Mouse (Mus musculus) brain, embryonic 14.5 days (tissue): ENCODE measurements around the gene Numa1. TPM values are rescaled to one million over a fixed set of nuclear protein-coding genes. Genes with fewer than 3 reads are reported as not detected.
A peak's percentile ranks its signal among the peaks of the same experiment; 100 is the strongest.

ENCODE experiments used
- DNase-seq: peaks from one replicate; pipeline ENCODE4 v3.0.0-alpha.2; 2011; ENCODE audit warnings: low read depth
- CTCF ChIP-seq: fragments of 200-500 bp; IDR thresholded peaks from 2 replicates; pipeline ENCODE4 v1.5.1; 2012; ENCODE audit warnings: inconsistent platforms, mild to moderate bottlenecking, moderate library complexity, borderline replicate concordance; ENCODE audit not compliant: insufficient read depth, insufficient read length; ENCODE audit errors: extremely low read depth
- POLR2A ChIP-seq: fragments of 200-500 bp; IDR thresholded peaks from 2 replicates; pipeline ENCODE4 v1.6.1; 2012; ENCODE audit warnings: mild to moderate bottlenecking, inconsistent platforms, borderline replicate concordance; ENCODE audit not compliant: poor library complexity, insufficient read depth, insufficient read length, severe bottlenecking; ENCODE audit errors: extremely low read depth
- polyA plus RNA-seq: library from polyadenylated mRNA; depleted of rRNA; stranded (reverse); fragments of >200 nt; gene quantifications from 2 replicates; pipeline ENCODE4 v1.2.3, GENCODE M21; 2012

Numa1 gene
- polyA plus RNA-seq, 1 experiment, result 104 TPM

DNA sequence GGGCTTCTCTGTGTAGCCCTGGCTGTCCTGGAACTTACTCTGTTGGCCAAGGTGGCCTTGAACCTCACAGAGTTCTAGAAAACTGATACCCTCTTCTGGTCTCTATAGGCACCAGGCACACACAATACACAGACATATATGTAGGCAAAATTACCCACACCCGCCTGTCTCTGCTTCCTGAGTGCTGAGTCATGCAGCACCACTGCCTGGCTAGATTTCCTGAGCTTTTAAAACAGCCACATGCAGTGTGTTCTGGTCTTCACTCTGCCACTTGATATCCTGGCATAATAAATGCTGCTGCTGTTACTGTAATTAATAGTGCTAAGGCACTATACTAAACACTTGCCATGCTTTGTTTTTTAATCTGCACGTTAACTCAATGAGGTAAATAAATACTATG is 31.7 kb downstream of the Numa1 start:
- no peak for DNase-seq
- no peak for TF ChIP-seq CTCF
- no peak for TF ChIP-seq POLR2A

- no peak for TF ChIP-seq POLR2A
- no peak for TF ChIP-seq CTCF
- DNase-seq, result peak; percentile 57
Measured at GRCm38 (mm10) chr7:101967256-101967655, 33.3 kb downstream of the Numa1 start.

GRCm38 (mm10) chr7:101968751-101969150 is 34.8 kb downstream of the Numa1 start:
- TF ChIP-seq CTCF (no peak), POLR2A (no peak)
- peak; percentile 15 for DNase-seq

DNA sequence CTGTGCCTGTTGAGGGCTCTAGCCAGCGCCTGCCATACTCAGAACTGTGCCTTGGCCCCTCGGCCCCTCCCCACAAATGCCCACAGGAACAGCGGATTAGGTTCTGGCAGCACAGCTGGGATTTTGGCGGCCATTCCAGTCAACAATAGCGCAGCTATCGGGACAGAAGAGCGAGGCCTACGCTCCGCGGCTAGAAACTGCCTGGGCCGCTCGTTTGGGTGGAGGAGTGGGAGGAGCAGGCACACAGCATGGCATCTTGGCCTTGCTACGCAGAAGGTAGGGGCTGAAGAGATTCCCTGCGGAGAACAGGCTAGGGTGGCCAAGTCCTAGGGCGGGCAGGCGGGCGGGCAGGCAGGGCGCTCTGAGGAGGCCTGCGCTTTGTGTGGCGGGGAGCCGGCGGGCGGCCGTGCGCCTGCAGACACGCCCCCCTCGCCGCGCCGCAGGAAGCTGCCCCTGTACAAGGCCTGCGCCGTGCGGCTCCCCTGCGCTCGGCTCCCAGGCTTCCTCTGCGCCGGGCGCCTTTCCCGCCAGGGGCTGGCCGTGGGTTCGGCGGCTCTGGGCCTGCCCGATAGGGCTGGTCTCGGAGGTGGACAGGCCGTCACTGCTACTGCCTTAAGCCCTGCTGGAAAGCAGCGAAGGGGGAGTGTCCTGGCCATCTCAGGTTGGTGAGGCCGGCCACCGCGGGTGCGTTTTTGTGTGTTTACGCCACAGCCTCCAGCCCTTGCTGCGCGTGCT is 36.0 kb downstream of the Numa1 start:
- DNase-seq, result peak; percentile 96
- no peak for TF ChIP-seq CTCF
- peak; percentile 78 for TF ChIP-seq POLR2A

DNA sequence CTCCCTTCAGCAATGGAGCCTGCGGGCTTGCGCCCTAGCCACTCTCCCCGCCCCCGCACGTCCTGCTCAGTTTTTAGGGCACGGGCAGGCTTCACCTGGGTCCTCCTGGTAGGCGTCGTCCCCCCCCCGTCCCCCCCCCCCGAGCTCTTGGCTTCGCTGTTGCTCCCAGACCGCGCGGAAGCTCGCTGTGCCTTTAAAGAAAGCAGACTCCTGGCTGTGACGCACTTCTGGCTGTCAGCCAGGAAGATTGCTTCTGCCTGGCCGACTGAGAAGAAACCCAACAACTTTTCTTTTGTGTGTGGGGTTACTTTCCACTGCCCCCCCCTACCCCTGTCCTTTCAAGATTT is 36.5 kb downstream of the Numa1 start:
- TF ChIP-seq CTCF, result no peak
- TF ChIP-seq POLR2A, result no peak
- peak; percentile 98 for DNase-seq

- no peak for TF ChIP-seq POLR2A
- 0 out of 2 replicates have a peak, but pooled peaks have one; percentile 0 for TF ChIP-seq CTCF
- DNase-seq, result peak; percentile 96
Measured at GRCm38 (mm10) chr7:101970821-101971461, 37.0 kb downstream of the Numa1 start.

- TF ChIP-seq CTCF (no peak), POLR2A (no peak)
- peak; percentile 5 for DNase-seq
Measured at GRCm38 (mm10) chr7:101971721-101972120, 37.8 kb downstream of the Numa1 start.

DNA sequence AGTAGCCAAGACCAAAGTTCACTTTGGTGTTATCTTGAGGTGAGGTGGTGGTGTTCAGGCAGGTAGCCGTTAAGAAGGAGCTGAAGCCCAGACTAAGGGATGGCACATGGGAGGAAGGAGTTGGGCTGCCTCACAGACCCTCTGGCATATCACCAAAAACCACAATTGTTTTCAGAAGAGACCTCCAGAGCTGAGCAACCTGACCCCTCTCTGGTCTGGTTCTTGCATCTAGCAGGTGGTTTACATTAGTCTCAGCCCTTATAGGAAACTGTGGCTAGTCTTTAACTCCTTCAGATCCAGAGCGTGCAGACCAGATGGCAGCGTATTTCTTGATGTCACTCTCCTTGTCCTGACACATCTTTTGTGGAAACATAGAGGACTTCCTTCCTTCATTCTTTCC is 39.8 kb downstream of the Numa1 start:
- no peak for TF ChIP-seq POLR2A
- no peak for TF ChIP-seq CTCF

DNA sequence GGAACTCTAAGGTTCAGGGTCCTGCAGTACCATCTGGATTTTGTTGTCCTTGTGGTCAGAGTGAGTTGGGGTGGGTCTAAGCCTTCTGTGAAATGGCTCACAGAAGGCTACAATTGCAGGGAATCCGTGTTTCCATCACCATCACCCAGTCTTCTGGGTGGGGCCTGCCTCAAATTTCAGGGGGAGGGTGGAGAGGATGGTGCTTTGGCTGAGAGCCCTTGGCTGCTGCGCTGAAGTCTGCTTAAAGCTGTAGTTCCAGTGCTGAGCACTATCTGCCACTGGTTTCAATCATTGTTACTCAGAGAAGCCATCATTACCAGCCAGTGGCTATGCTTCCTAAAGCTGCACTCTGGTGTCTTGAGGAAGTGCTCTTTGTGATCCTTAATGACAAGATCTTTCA is 40.6 kb downstream of the Numa1 start:
- peak; percentile 20 for DNase-seq
- no peak for TF ChIP-seq POLR2A
- no peak for TF ChIP-seq CTCF

More for the DNA sequence above, 39.8 kb downstream of the Numa1 start:
- no peak for DNase-seq

- no peak for DNase-seq
- no peak for TF ChIP-seq CTCF
- no peak for TF ChIP-seq POLR2A
Measured at GRCm38 (mm10) chr7:101982735-101983134, 48.8 kb downstream of the Numa1 start.

DNA sequence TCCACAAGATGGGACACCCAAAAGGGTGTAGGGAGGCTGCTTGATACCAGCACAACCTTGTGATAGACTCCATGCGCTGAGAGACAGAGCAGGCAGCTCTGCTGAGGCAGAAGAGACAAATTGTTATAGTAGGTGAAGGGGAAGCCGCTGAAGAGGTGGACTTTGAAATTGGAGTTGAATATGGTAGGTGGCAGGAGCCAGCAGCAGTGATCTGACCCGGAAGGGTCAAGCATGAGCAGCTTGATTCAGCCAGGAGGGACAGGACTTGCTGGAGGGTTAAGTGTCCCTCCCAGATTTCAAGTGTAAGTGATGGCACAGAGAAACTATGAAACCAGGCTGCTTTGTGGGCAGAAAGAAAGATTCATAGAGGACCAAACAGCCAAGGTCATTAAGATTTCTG is 51.2 kb downstream of the Numa1 start:
- no peak for DNase-seq
- no peak for TF ChIP-seq CTCF
- TF ChIP-seq POLR2A, result no peak

DNA sequence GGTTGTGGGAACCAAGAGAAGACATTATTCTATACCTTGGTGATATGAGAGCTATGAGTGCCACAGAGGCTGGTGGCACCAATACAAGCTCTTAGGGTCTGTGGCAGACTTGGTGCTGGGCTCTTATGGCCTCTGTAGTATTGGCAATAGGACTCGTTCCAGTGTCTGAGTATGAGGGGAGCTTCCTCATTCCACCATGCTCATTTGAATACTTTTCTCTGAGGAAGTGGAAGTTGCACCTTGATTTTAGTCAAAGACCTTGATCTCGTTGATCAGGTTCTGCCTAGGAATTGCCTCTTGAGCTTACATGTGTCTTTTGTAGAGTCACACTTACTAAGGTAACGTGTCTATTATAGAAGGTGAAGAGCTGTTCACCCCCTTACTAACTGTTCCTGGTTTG is 60.3 kb downstream of the Numa1 start:
- no peak for TF ChIP-seq POLR2A
- no peak for TF ChIP-seq CTCF
- DNase-seq, result no peak
